Mouse (Mus musculus) heart, postnatal 36 days (tissue): ENCODE measurements around the gene Cd83. TPM values are rescaled to one million over a fixed set of nuclear protein-coding genes. Genes with fewer than 3 reads are reported as not detected.

Experiments
- DNase-seq, 2 experiments: peaks; one replicate each; pipeline ENCODE4 v3.0.0; 2021 to 2022
- intact Hi-C: fragments of 180-260 bp; cut with DNase I; formaldehyde crosslinking; loops from one replicate; pipeline ENCODE4 v1.15.1; 2025
- total RNA-seq, 2 experiments: library from RNA; stranded (reverse); gene quantifications; 2 replicates each; pipeline ENCODE4 v1.2.3; 2021

The Cd83 gene
- total RNA-seq, 2 experiments from 2014 or later, result 4.1 to 4.5 TPM

DNA sequence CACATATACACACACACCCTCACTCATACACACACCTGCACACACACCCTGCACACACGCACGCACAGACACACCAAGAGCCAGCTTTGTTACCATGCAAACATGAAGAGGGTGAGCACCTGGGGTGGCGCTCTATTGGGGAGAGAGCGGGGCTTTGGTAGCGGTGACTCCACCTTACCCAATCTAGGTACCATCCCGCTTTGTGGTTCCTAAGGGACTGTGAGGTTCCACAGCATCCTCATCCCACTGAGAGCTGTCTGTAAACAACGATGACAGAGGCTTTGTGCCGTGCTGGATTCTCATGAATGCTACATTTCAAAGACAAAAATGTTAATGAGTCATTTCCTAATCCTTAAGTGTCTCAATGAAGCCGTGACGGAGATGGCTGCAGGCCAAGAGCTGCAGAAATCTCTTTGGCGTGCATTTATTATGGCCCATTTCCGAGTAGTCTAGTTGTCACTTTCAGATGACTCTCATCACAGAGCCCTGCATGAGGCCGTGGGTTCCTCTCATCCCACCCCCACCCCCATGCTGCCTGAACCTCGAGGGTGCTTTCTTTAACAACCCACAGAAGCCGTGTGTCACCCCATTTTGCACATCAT lies 10.5 kb upstream of the Cd83 start:
- DNase-seq, result peak; percentile 66 to 67

DNA sequence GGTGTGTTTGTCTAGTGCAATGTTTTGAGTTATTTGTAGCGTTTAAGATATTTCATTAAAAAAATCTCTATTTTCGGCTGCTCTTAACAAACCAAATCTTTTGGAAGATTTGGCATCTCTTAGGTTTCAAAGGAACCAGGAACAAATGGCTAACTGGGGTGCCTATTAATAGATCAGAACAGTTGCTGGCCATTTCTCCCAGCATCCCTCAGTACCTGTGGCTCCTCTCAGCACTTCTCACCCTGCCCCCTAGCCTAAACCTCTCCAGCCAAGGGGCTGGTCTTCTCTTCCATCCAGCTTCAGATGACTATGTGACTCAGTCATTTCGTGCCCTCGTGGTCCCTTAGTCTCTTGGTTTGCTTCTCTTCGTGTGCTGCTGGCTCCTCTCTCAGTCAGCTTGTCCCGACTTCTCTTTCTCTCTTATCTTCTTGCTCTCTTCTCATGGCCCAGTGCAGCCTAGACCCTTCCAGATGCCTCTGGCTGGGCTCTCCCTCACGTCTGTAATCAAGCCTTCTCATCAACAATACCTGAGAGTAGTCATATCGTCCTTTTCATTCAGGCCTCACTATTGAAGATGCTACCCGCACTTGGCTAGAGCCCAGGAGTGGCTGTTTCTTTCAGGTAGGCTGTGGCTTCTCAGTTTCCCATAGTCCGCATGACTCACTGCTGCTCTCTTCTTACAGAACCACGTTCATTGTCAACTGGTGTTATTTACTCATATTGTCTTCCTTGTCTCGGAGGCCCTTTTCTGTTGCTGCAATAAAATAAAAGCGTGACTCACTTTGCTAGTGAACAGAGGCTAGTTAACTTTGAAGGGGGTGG lies 9.8 kb upstream of the Cd83 start:
- intact Hi-C loops, result no loop called here
- DNase-seq, result no peak

More for the DNA sequence above, 10.5 kb upstream of the Cd83 start:
- intact Hi-C loops, result no loop called here

DNA sequence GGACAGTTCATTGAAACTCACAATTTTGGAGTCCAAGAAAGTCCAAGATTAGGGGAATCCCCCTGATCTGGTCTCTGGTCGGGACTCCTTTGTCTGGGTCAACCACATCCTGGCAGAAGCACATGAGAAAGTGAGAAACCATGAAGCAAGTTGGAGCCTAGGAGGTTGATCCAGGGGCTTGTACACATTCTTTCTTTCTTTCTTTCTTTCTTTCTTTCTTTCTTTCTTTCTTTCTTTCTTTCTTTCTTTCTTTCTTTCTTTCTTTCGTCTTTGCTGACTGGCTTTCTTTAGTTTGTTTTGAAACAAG lies 9.2 kb upstream of the Cd83 start:
- DNase-seq, result no peak
- intact Hi-C loops, result no loop called here

DNA sequence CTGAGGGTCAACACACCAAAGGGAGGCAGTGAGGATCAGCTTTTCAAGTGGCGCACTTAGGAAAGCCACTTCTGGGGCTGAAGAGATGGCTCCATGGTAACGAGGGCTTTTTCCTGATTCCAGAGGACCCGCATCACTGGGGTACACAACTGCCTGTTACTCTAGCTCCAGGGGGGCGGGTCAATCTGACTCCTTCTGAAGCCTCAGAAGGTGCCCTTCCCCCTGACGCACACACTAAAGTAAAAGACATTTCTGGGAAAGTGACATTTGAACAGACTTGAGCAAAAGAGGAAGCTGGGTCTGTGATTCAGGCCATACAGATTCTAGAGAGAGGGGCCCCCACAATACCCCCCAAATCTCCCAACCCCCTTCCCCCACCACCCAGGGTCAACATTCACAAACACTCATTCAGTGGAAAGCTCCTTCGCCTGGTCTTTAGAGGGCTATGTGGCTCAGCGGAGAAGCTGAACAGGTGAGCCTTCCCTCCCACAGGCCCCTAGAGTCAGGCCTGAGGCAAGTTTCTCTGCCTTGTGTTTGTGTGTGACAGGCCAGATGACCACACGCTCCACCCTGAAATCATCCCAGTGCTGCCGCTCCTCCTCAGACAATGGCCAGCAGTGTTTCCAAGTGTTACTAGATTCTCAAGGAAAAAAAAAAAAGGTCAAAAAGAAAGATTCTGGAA lies 7.1 kb upstream of the Cd83 start:
- intact Hi-C loops, result no loop called here
- no peak for DNase-seq

DNA sequence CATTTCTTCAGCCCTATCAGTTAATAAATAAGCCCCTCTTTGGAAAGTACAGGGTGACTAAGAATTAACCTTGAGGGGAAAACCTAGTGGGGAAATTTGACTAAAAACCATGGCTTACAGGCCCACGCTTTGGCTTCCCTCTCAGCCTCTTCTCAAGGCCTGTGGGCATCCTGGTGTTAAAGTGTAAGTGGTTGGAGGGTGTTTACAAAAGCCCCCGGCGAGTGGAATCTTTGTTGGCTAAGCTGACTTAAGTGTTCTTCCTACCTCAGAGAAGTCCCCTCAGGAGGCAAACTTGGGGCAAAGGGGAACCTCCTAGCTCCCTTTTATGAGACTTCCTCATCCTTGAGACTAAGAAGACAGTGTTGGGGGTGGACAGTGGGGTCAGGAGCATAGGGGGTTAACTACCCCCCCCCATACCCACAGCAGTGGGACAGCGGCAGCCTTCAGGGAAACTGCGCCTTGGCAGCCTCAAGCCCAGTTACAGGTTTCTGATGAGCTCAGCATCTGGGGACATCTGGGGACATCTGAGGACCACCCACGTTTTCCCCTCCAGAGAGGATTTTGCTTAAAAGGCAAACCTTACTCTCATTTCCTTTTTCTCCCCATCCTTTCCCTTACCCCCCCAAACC lies 6.4 kb upstream of the Cd83 start:
- intact Hi-C loops, result no loop called here
- no peak for DNase-seq

DNA sequence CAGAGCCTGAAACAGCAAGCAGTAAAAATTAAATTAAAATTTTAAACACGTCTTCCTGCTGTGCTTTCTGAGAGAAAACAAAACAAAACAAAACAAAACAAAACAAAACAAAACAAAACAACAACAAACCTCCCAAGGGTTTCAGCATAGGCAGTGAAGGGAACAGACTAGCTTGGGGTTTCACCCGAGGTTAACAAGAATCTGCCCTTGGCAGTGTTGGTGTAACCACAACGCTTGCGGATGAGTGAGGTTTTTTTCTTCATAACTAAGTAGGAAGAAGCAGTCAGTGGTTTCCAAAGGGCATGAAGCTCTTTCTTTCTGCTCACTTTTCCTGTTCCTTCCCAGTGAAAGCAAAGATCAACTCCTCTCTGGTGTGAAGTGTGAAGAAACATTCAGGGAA lies 5.6 kb upstream of the Cd83 start:
- DNase-seq, result no peak

DNA sequence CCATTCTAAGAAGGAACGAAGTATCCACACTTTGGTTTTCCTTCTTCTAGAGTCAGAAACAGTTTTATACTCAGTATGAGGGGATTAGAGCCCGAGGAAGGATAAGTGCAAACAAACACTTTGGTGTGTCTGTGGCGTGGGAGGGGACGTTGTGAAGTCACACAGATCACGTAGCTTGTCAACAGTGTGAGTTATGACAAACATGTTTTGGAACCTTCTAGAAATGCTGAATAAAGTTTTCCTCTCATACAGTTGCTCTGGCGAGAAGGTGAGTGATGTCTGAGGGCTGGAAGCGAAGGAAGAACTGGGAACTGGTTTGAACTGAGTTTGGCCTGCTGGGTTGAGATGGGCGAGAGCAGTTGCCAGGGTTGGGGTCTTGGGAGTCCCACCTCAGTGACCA lies 4.5 kb upstream of the Cd83 start:
- no peak for DNase-seq
- intact Hi-C loops, result no loop called here

More for the DNA sequence above, 5.6 kb upstream of the Cd83 start:
- intact Hi-C loops, result no loop called here

DNA sequence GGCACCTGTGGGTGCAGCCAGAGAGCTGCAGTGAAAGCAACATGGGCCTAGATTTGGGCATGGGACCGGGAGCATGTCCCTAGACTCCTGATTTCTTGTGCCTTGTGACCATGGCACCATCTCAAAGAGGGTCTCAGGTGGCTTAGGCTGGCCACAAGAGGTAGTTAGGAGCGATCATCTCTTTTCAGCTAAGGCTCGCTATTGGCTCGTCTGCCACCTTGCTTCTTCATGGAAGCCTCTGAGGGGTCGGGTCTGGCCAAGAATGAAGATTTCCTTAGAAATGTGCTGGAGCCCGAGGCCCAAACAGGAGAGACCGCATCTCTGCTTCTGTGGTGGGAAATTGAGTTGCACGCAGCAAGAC lies 1.1 kb downstream of the Cd83 start:
- DNase-seq, result no peak
- intact Hi-C loops, result no loop called here

DNA sequence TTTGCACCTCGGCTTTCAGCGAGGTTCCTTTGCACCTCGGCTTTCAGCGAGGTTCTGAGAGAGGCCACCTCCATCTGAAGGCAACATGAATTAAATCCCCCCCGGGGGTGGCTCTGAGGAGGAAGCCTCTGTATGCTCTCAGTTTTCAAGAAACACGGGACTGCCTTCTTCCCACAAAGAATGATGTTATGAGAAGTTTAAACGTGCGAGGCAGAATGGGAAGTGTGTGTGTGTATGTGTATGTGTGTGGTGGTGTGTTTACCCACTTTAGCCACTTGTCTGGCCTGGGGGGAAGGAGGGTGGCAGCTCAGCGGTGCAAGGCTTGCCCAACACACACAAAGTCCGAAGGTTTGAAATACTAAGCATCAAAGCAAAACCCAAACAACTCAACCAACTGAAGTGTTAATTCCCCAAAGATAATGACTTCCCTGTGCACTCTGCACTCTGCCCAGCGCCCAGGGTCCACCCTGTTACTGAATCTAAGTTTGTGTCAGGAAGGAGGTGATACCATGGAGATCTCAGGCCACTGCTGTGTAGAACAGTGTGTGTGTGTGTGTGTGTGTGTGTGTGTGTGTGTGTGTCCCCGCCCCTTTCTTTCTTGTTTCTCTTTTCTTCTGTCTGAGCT lies 1.7 kb downstream of the Cd83 start:
- intact Hi-C loops, result no loop called here
- DNase-seq, result no peak

DNA sequence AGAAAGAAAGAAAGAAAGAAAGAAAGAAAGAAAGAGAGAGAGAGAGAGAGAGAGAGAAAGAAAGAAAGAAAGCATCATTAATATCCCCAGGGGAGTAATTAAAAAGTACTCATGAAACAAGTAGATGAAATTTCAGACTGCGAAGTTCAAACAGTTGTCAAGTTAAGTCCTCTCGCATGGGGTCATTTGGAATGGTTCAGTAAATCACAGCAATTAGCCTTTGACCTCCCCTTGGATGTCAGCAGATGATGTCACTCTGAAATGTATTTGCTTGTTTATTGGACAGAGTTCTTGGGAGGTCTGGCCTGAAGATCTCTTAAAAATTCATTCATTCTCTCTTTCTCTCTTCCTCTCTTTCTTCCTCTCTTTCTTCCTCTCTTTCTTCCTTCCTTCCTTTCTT lies 2.7 kb downstream of the Cd83 start:
- intact Hi-C loops, result no loop called here
- DNase-seq, result no peak

DNA sequence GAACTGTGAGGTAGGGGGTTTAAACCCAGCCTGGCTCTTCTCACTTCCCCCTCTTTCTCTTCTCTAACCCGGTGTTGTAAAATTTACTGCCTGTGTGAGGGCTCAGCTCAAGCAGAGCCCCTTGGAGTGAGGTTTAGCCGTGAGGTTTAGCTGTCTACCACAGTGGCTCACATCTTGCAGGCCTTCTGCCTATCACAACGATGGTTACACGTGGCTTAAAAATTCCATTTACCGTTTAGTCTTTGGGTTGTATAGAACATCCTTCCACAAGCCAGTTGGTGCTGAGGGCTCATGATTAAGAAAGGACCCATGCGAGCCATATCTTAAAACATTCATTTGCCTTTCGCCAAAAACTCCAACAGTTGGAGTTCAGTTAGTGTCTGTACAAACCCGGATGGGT lies 3.5 kb downstream of the Cd83 start:
- DNase-seq, result no peak
- intact Hi-C loops, result no loop called here

DNA sequence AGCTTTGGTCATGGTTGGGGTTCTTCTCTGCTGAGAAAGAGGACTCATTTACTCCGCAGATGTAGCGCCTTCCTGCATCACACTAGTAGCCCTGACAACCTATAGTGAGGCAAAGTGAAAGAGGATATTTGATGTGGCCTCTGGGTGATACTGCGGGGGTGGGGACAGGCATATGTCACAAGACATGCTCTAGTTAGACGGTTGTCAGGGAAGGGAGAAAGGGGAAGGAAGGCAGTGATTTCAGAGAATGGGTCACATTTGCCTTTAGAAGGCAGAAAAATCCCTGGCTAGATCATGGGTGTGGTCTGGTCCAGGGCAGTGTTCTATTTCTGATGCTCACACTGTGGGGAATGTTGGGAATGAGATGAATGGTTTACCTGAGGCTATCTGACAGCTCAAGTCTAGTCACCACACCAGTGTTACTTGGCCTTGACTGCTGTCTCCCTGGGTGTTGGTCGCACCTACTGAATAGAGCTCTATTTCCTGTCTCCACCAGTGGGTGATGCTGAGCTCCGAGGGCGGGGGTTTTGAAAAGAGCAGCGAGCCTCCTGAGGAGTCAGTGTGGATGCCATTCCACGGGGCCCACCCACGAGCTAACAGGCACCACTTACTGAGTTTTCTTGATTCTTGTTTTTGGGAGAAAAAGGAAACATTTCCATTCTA lies 4.5 kb downstream of the Cd83 start:
- no peak for DNase-seq
- intact Hi-C loops, result no loop called here

DNA sequence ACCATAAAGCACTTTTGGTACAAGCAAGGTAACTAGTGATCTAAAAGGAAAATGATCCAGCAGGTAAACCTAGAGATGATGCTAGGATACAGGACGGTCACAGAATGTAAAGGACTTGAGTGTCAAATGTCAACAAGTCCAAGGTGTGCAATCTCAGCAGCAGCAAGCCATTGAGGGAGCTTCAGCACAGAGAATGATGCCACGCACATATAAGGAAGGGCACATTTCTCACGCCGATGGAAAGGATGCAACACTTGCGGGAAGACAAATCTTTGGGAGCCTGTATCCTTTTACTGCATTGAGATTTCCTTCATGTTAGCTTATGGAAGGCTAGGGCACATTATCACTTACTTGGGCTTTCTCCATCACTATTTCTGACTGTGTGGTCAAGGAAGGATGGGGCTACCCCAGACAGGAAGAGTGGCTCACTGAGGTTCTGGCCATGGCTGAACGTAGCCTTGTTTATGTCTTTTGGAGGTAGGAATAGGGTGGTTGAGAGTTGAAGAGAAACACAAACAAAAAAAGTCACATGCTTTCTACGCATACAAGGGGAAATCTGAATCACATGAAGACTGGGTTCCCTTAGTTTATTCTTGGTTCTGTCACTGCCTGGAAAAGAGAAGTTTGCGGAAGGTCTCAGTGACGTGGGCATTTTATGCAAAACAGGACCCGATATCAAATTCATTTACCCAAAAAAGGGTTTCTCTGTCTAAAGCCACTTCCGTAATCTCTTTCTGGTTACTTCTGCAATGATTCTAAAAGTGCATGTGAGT lies 5.8 kb downstream of the Cd83 start:
- intact Hi-C loops, result no loop called here
- no peak for DNase-seq

DNA sequence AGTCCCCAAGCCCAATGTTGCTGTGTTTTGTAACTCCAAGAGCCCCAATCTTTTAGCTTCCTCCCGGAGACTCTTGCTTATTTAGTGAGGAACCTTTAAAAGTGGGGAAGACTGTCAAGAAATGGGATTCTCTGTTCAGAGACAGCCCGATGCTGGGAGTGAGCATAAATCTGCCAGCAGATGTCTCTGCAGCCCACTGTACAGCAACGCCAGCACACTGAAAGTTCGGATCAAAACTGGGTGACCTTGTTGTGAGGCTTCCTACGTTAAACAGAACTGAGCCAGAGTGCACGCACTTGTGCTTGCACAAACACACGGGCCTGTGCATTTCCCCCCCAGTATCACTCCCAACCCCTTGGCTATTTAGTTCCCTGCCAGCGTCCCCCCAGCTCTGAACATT lies 10.8 kb downstream of the Cd83 start:
- DNase-seq, result peak; percentile 41 to 57
- intact Hi-C loops, result loop anchor here (1.0 to 5.0 kb wide), 4 partner anchors 69 to 1038 kb away; no protein-coding TSS in a partner anchor

DNA sequence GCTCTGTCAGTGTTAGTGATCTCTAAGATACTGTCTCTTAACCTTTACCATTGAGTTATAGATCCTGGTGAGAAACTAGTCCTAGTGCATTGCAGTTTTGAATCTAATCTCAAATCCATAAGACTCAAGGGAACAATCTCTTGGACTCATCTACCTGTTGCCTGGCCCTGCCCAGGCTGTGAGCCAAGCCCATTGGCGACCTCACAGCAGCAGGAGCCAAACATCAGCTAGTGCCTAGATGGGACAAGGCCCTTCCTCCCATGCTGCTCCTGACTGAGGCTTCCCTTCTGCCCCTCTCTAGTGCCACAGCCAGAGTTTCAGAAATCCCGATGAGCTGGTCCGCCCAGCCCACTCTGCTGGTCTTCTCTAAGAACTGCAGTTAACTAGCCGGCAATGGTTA lies 14.1 kb downstream of the Cd83 start:
- no peak for DNase-seq

DNA sequence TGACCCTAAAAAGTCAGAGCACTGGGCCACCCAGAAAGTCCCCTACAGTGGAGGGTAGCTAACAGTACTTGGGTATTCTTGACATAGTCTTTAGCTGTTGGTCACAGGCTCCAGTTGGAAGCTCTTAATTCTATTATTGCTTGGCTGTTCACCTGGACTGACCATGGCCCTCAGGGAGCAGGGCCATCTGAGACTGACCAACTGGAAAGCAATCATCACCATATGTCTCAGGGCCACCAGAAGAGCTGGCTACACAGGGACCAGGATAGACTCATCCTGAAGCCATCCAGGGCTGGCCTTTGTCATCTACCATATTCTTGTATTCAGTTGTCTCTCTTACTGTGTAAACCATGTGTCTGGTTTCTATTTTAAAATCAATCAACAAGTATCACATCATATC lies 15.6 kb downstream of the Cd83 start:
- no peak for DNase-seq
- intact Hi-C loops, result no loop called here

More for the DNA sequence above, 14.1 kb downstream of the Cd83 start:
- intact Hi-C loops, result loop anchor here (5.0 kb wide), 2 partner anchors 434 to 934 kb away; no protein-coding TSS in a partner anchor

DNA sequence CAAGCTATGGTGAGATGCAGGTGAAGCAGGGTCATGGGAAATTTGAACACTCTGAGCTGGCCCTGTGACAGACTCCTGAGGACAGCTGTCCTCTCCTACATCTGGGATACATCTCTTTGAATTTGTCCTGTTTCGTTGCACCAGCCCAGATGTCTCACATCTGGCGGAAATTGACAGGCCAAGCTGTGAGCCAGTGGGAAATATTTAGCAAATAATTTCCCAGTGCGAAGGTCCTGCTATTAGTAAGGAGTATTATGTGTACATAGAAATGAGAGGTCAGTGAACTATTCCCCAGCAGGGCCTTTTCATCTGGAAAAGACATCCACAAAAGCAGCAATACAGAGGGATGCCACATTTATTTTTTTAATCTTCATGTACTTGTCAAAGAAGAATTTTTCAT lies 17.4 kb downstream of the Cd83 start:
- intact Hi-C loops, result no loop called here
- no peak for DNase-seq

DNA sequence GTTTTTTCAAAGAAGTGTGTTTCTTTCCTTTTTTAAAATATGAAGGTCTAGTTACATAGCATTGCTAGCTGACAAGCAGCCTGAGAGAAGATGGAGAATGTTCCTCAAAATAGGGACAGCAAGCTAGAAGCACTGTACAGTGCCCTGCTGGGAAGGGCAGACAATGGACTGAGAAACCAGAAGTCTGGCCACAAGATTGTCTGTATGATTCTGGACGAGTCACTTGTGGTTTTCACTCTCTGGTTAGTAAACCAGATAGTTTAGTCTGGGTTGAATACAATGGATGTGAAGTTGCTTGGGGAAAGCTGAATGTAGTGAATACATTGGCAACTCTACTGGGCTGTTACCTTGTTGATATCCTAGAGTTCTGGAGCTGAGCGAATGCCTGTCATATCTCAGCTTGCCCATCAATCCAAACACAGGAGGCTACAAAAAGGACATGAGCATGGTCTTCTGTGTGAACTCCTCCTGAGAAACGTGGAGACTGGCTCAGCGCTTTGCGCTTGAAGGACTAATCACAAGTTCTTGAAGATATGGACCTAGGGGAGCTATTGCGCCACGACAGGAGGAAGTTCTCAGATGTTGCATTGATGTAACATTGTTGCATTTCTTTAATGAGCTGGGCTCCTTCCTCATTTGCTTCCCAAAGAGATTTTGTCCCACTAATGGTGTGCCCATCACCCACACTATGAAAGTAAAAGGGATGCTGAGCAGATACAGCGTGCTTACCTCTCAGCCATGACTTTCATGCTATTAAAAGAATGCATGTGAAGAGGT lies 18.0 kb downstream of the Cd83 start:
- intact Hi-C loops, result no loop called here
- DNase-seq, result no peak

DNA sequence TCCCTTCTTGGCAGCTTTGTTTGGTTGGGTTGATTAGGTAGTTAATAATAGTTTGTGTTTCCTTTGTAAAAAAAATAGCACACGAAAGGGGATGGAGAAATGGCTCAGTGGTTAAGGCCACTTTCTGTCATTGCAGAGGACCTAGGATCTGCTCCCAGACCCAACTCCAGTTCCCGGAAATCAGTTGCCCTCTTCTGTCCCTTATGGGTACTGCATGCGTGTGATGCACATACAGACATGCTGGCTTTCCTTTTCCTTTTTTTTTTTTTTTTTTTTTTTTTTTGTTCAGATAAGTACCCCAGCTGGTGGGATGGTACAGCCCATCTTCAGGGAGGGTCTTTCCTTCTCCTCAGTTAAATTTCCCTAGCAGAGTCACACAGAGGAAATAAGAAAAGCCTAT lies 20.1 kb downstream of the Cd83 start:
- DNase-seq, result no peak
- intact Hi-C loops, result no loop called here
